Comparison of ENCODE assay signal across 15 mouse cellular contexts in genomic region chr1:42707196-42707595, GRCm38 (mm10). TPM values are rescaled to one million over a fixed set of nuclear protein-coding genes. Genes with fewer than 3 reads are reported as not detected.
DNase-seq lines count a peak whose midpoint lies in the region; ATAC-seq lines count a peak whose summit lies in the region.
"Had no signal": no experiment of that assay in that cellular context is flagged by ENCODE, and none has a peak within 500 bp of the region (broad histone marks: within the 10 kb centered on the region; RNA-seq: fewer than 3 reads in every experiment).

No protein-coding gene starts in this region.

- DNase-seq in kidney, adult 9 months = no peak
- DNase-seq in hindbrain, embryonic 14.5 days (ENCODE audit: low spot score) = peak; percentile 30
- no peak for DNase-seq in lung, postnatal 36 days
- DNase-seq in layer of hippocampus, adult 11-12 months (ENCODE audit: low spot score) = no peak
- DNase-seq: cerebellum, adult 11 months; heart, adult 2 months; heart, postnatal 4 days; left cerebral cortex, postnatal 4 days; liver, embryonic 13.5 days; lung, postnatal 10 days; thymus, postnatal 25 days had no signal

- H3K27ac ChIP-seq in kidney, embryonic 16.5 days (ENCODE audit: low read length) = peak overlapping the region; percentile 40; the same call in 1 of the 2 replicates
- peak overlapping the region; percentile 95 for H3K27ac ChIP-seq in forebrain, embryonic 13.5 days
- no peak overlapping the region for H3K27ac ChIP-seq in hindbrain, embryonic 14.5 days
- H3K27ac ChIP-seq in midbrain, embryonic 15.5 days = peak overlapping the region; percentile 45; the same call in 1 of the 2 replicates
- H3K27ac ChIP-seq: heart, adult 2 months; liver, embryonic 13.5 days had no signal

- peak overlapping the region; percentile 4; the same call in 1 of the 2 replicates for H3K4me2 ChIP-seq in kidney, embryonic 16.5 days (replicated peaks; ENCODE audit: low read depth, low read length)
- peak overlapping the region; percentile 86 for H3K4me2 ChIP-seq in forebrain, embryonic 13.5 days
- H3K4me2 ChIP-seq in hindbrain, embryonic 14.5 days (replicated peaks) = peak overlapping the region; percentile 79
- H3K4me2 ChIP-seq in midbrain, embryonic 15.5 days = peak overlapping the region; percentile 69
- H3K4me2 ChIP-seq: liver, embryonic 13.5 days had no signal

- peaks cover 5% of the 10 kb centered on the region; the same call in 1 of the 2 replicates for H3K4me1 ChIP-seq in kidney, embryonic 16.5 days (ENCODE audit: insufficient read depth, low read length)
- H3K4me1 ChIP-seq in forebrain, embryonic 13.5 days = peaks cover 86% of the 10 kb centered on the region
- H3K4me1 ChIP-seq in hindbrain, embryonic 14.5 days (replicated peaks; ENCODE audit: control insufficient read depth, insufficient read depth, low read length) = peaks cover 53% of the 10 kb centered on the region
- H3K4me1 ChIP-seq in midbrain, embryonic 15.5 days = peaks cover 86% of the 10 kb centered on the region
- H3K4me1 ChIP-seq: liver, embryonic 13.5 days had no signal

- WGBS in kidney, embryonic 16.5 days = 1% methylated on average over 5 of the region's 5 CpGs
- WGBS in forebrain, embryonic 13.5 days = 8% methylated on average over 5 of the region's 5 CpGs
- 11% methylated on average over 5 of the region's 5 CpGs for WGBS in hindbrain, embryonic 14.5 days
- WGBS in midbrain, embryonic 15.5 days = 10% methylated on average over 5 of the region's 5 CpGs

- no peaks in the 10 kb centered on the region for H3K36me3 ChIP-seq in kidney, embryonic 16.5 days (ENCODE audit: insufficient read depth, low read length)
- peaks cover 6% of the 10 kb centered on the region; the same call in 1 of the 2 replicates for H3K36me3 ChIP-seq in forebrain, embryonic 13.5 days (ENCODE audit: poor library complexity, severe bottlenecking)
- no peaks in the 10 kb centered on the region for H3K36me3 ChIP-seq in hindbrain, embryonic 14.5 days (replicated peaks; ENCODE audit: control insufficient read depth, insufficient read depth)
- no peaks in the 10 kb centered on the region for H3K36me3 ChIP-seq in midbrain, embryonic 15.5 days (replicated peaks)
- H3K36me3 ChIP-seq: liver, embryonic 13.5 days had no signal

- no peaks in the 10 kb centered on the region for H3K9me3 ChIP-seq in kidney, embryonic 16.5 days (ENCODE audit: low read length)
- no peaks in the 10 kb centered on the region for H3K9me3 ChIP-seq in forebrain, embryonic 13.5 days (replicated peaks)
- no peaks in the 10 kb centered on the region for H3K9me3 ChIP-seq in hindbrain, embryonic 14.5 days (ENCODE audit: control insufficient read depth, low read length)
- H3K9me3 ChIP-seq in midbrain, embryonic 15.5 days = no peaks in the 10 kb centered on the region
- H3K9me3 ChIP-seq: liver, embryonic 13.5 days had no signal

- H3K4me3 ChIP-seq in kidney, embryonic 16.5 days (ENCODE audit: low read length) = no peak overlapping the region
- H3K4me3 ChIP-seq in forebrain, embryonic 13.5 days = peak overlapping the region; percentile 64
- H3K4me3 ChIP-seq in hindbrain, embryonic 14.5 days (replicated peaks; ENCODE audit: low read length) = no peak overlapping the region
- no peak overlapping the region for H3K4me3 ChIP-seq in midbrain, embryonic 15.5 days
- H3K4me3 ChIP-seq: heart, adult 2 months; liver, embryonic 13.5 days had no signal

- H3K9ac ChIP-seq in kidney, embryonic 16.5 days (replicated peaks; ENCODE audit: low read length) = no peak overlapping the region
- H3K9ac ChIP-seq in forebrain, embryonic 13.5 days = peak overlapping the region; percentile 96
- H3K9ac ChIP-seq in hindbrain, embryonic 14.5 days = 0 out of 2 replicates have a peak overlapping the region, but pooled peaks have one; percentile 5
- no peak overlapping the region for H3K9ac ChIP-seq in midbrain, embryonic 15.5 days
- H3K9ac ChIP-seq: liver, embryonic 13.5 days had no signal

- no peak for ATAC-seq in kidney, embryonic 16.5 days (ENCODE audit: low FRiP score, low TSS enrichment)
- no peak for ATAC-seq in forebrain, embryonic 13.5 days
- no peak for ATAC-seq in hindbrain, embryonic 14.5 days (ENCODE audit: low FRiP score)
- no peak for ATAC-seq in midbrain, embryonic 15.5 days (replicated peaks)
- no peak for ATAC-seq in CD4-positive, CD25-positive, alpha-beta regulatory T cell, adult 4 months

- H3K27me3 ChIP-seq in kidney, embryonic 16.5 days (ENCODE audit: insufficient read depth, low read length) = peaks cover 91% of the 10 kb centered on the region
- 0 out of 2 replicates have a peak, but pooled peaks cover 10% of the 10 kb centered on the region for H3K27me3 ChIP-seq in forebrain, embryonic 13.5 days
- H3K27me3 ChIP-seq in hindbrain, embryonic 14.5 days (ENCODE audit: control insufficient read depth, insufficient read depth, low read length) = no peaks in the 10 kb centered on the region
- no peaks in the 10 kb centered on the region for H3K27me3 ChIP-seq in midbrain, embryonic 15.5 days (replicated peaks)

RNA-seq across cellular contexts. Expression of gene Pou3f3, which starts 11.6 kb away (rescaled TPM):
- polyA plus RNA-seq in kidney, embryonic 16.5 days (2015; fragmentation: Nextera tagmentation; extraction: Ambion mirVana) = 7.6 and 8.4 TPM in 2 replicates
- 37.1 and 44.2 TPM in 2 replicates for polyA plus RNA-seq in forebrain, embryonic 13.5 days (2015; fragmentation: Nextera tagmentation; extraction: Ambion mirVana)
- polyA plus RNA-seq in hindbrain, embryonic 14.5 days (2014; fragmentation: Nextera tagmentation; extraction: Ambion mirVana) = 10.6 and 11.5 TPM in 2 replicates
- polyA plus RNA-seq in midbrain, embryonic 15.5 days (2015; fragmentation: Nextera tagmentation; extraction: Ambion mirVana) = 19.0 and 21.3 TPM in 2 replicates
- polyA plus RNA-seq in CD4-positive, CD25-positive, alpha-beta regulatory T cell, adult 4 months (2017; shearing (Covaris generic)) = under 1 TPM in 1 of 2 experiments, not detected in 1; 0.08 TPM
- polyA plus RNA-seq: heart, adult 2 months had no signal

Comparison
In these comparisons a context has a peak if more than half of its experiments do, and no peak if none do; other contexts are left out.
1. H3K4me2 ChIP-seq: peak in every context shown above with its lines; median percentile 86 in forebrain, embryonic 13.5 days; 79 in hindbrain, embryonic 14.5 days; 69 in midbrain, embryonic 15.5 days; 4 in kidney, embryonic 16.5 days.
2. H3K9ac ChIP-seq: peak in forebrain, embryonic 13.5 days (single experiment) and hindbrain, embryonic 14.5 days (single experiment); none in kidney, embryonic 16.5 days (single experiment) and midbrain, embryonic 15.5 days (single experiment).